Mouse (Mus musculus) megakaryocyte-erythroid progenitor cell, adult 5-6 weeks (primary cell): ENCODE data around the gene Tmem203. TPM values are rescaled to one million over a fixed set of nuclear protein-coding genes. Genes with fewer than 3 reads are reported as not detected.

Source experiments
- ATAC-seq: replicated peaks from 2 replicates; pipeline ENCODE4 v1.8.0; 2016; ENCODE audit warnings: mild to moderate bottlenecking, inconsistent platforms; ENCODE audit not compliant: severe bottlenecking, poor library complexity, low FRiP score, low TSS enrichment
- total RNA-seq, 2 experiments: library from RNA; stranded (forward) in 1 of 2; stranded (reverse) in 1 of 2; fragments of 200-1000, 215-1000 nt in 1 of 2; fragments of >200 nt in 1 of 2; fragmentation: Nextera tagmentation in 1 of 2; gene quantifications; 2 replicates each; pipeline ENCODE4 v1.2.3; 2014 to 2017

Gene Tmem203
- total RNA-seq, 2 experiments from 2014 or later = 9.1 to 14.3 TPM

DNA sequence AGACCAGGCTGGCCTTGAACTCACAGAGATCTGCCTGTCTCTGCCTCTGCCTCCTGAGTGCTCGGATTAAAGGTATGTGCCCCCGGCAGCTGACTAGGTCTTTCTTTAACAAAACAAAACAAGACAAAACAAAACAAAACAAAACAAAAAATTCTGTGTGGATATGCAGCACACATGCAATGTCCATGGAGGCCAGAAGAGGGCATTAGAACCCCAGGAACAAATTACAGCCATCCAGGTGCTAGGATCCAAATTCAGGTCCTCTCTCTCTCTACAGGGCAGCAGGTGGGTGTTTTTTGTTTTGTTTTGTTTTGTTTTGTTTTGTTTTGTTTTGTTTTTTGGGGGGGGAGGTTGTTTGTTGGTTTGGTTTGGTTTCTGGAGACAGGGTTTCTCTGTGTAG is 3.6 kb downstream of the Tmem203 start:
- ATAC-seq = no peak

DNA sequence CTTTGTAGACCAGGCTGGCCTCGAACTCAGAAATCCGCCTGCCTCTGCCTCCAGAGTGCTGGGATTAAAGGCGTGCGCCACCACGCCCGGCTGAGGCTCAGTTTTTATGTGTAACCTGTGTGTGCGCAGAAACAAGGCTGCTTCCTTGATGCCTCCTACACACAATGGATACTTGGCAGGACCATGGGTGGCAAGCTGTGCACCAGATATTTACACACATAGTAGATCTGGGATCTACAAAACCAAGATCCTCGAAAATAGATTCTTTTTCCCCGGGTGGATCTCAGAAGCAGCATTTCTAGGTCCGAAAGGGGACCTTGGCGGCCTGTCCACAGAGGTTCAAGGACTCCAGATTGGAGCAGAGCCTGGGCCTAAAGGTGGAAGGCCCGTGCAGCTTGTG is 6.6 kb downstream of the Tmem203 start:
- no peak for ATAC-seq

- ATAC-seq = peak; percentile 98
Measured at GRCm38 (mm10) chr2:25262291-25262767, 7.1 kb downstream of the Tmem203 start, which contains the start of gene Tprn. Gene Tprn (plus strand): TSS chr2:25262618.

GRCm38 (mm10) chr2:25262795-25263622 is 7.8 kb downstream of the Tmem203 start:
- ATAC-seq = 0 out of 2 replicates have a peak, but pooled peaks have one; percentile 9

DNA sequence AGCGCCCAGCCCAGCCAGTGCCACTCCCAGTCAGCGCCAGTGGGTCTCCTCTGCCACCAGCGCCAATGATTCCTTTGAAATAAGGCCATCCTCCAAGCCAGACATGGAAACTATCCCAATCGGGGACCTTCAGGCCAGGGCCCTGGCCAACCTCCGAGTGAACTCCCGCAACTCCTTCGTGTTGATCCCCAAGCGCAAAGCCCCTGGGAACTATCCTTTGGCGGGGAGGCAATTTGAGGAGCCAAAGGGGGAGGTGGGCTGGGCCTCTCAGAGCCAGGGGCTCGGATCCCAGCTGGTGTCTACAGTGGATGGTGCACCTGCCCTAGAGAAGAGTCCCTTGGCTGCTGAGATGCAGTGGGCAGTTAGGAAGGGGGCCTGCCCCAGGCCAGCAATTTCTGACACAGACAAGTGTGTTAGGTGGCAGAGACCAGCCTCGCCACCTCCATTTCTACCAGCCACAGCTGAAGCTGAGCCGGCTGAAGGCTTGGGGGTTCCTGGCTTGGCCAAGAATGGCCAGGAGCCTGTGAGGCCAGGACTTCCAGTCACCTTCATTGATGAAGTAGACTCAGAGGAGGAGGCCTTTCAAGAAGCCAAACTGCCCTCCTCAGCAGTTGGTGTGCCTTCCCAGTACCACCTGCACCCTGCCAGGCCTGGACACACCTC is 8.5 kb downstream of the Tmem203 start:
- no peak for ATAC-seq

- ATAC-seq = no peak
Measured at GRCm38 (mm10) chr2:25264286-25264660, 9.0 kb downstream of the Tmem203 start.

DNA sequence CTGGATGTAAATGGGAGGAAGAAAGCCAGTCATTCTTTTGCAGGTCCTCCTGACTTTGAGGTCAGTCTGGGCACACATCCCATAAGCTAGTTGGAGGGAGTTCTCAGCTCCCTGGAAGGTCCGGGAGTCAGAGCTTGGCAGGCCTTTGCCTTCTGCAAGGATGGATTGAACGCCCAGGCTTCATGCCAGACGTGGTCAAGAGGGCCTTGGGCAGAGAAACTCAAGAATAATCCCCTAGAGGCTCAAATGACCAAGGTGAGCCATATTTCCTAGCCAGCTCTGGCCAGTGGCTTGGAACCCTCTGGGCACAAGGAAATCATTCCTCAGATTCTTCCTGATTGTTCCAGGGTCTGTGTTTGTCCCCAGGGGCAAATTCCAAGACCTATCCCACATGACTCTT is 9.6 kb downstream of the Tmem203 start:
- no peak for ATAC-seq

GRCm38 (mm10) chr2:25265897-25266656 is 10.8 kb downstream of the Tmem203 start:
- ATAC-seq = no peak

DNA sequence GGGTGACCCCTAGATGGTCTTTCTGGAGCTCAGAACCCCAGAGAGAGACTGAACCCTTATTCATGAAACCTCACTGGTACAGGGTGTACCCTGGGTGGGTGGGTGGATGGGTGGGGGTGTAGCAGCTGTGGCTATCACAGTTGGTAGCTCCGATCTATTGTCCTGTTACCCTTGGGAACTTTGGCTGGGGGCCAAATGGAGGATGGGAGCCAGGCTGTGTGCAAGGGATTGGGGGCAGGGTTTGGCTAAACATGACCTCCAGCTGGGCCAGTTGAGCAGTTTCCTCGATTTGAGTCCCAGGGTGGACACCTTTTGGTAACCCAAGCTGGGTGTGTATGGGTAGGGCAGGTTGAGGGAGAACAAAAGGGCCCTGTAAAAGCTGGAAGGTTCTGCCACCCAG is 11.5 kb downstream of the Tmem203 start:
- ATAC-seq = no peak

GRCm38 (mm10) chr2:25267241-25267640 is 12.0 kb downstream of the Tmem203 start:
- no peak for ATAC-seq

DNA sequence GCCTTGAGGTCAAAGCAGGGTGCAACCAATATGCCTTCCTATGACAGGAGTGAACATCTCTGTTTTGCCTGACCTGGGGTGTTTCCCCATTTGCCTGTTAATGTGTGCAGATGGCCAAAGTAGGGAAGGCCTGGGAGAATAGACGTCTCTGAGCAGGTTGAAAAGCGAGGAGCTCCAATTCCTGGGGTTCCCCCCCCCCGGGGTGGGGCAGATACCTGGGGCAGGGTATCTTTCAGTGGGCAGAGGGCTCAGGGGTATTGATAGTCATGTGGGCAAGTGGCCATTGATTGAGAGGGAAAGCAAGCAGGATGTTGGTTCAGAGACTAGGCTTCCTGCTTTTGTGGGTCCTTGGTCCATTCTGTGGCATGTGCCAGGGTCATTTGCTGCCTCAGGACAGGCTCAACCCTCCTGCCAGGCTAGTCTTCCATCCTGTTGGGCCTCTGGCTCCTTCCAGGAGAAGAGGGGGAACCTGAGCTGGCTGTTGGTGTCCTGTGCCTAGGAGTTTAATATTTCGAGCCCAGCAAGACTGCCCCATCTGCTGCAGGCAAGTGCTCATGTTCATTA is 12.6 kb downstream of the Tmem203 start:
- ATAC-seq = no peak

DNA sequence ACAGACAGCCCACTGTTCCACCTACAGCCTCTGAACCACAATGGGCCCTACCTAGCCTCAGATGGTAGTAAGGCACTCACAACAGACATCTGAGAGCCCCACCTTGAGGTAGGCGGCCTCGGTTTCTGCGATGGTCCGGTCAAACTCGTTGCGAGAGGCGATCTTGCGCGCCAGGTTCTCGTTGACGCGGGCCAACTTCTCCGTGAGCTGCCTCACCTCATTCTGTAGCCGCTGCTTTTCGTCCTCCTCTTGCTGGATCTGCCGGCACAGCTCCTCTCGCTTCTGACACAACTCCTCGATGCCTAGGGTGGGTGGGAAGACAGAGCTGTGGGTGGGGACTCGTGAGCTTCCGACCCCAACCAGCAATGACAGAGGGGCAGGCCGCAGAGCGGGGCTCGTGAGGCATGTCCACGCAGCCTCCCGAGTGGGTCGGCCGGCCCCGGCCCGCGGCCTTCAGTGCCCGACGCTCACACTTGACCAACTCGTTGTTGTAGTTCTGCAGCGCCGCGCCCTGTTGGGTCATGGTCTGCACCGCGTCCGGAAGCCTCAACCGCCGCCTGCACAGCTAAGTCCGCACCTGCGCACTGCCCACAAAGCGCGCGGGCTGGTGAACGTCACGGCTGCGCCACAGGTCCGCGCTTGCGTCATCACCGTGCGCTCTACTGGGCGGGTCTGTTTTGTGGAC is 16.7 kb downstream of the Tmem203 start, which contains the start of the genes Ssna1 and Anapc2:
Gene Ssna1 (minus strand): TSS at position 612 of the 685 bp plus-strand sequence.
Gene Anapc2 (plus strand): TSS at position 652 of the 685 bp plus-strand sequence.
- ATAC-seq = peak; percentile 87

- ATAC-seq = no peak
Measured at GRCm38 (mm10) chr2:25272515-25272914, 17.3 kb downstream of the Tmem203 start.

- no peak for ATAC-seq
Measured at GRCm38 (mm10) chr2:25273010-25273409, 17.8 kb downstream of the Tmem203 start.

DNA sequence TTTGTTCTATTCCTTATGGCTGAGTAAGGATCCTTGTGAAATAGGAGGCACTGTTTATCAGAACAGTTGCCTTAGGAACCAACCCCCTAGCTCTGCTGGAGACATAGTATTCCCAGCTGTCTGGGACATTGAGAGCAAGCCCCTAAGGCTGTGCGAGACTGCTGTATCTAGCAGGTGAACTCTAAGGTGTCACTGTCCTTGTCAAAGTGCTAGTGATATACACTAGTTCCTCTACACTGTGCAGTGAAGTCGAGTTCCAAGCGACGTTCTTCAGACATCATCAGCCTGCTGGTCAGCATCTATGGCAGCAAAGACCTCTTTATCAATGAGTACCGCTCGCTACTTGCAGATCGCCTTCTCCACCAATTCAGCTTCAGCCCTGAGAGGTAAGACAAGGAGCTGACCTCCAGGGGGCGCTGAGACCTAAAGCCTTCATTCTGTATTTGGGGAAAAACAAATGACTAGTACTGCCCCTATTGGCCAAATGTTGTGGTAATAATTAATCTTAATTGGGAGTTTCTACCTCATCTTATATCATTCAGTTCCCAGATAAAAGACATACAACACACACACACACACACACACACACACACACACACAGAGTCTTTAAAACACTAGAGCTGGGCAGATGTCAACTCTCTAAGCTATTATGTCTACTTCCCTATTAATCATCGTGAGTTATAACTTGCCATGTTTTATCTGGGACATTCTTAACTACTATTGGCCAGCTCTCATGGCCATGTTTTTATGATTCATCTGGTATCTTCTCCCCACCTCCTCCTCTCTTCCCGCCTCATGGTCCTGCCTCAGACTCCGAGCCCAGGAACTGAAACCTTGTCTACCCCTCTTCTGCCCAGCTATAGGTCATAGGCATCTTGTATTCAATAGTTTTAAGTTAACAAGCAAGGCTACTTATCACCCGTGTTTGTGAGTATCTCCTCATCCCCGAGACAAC is 24.0 kb downstream of the Tmem203 start:
- peak; percentile 95 for ATAC-seq

DNA sequence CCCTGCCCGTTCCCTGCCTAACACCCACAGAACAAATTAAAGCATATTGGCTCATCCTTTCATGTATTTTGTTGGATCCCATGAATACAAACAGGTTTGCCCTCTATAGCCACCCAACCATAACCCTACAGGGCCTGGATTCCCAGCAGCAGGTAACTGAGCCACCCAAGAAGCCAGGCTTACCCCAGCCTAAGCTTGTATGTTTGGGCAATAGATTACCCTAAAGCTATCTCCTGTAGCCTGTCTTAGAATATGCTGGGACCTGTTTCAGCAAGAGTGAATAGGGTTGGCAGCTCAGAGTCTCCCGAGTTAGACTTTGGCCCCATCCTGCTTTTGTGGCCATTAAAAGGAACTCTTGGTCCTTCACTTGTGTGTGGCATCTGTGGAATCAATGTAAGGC is 30.3 kb downstream of the Tmem203 start:
- ATAC-seq = no peak

DNA sequence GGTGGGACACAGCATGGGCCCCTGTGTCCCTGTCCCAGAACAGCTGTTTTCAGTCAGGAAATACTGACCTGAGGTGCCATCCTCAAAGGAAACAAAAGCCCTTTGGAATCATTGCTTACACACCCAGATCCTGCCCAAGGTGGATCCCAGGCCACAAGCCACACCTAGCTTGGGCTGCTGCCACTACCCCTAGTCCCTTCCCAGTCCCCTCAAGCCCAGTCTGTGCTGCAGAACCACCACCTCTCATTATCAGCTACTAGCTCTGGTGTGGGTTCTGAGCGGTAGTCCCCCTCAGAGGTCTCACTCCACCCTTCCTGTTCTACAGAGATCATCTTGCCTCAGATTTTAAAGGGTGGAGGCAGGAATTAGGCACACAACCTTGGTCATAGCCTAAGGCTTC is 31.1 kb downstream of the Tmem203 start:
- ATAC-seq = peak; percentile 59
